Mouse (Mus musculus): Measurements from ENCODE around the gene Dst.

The Dst gene

DNA sequence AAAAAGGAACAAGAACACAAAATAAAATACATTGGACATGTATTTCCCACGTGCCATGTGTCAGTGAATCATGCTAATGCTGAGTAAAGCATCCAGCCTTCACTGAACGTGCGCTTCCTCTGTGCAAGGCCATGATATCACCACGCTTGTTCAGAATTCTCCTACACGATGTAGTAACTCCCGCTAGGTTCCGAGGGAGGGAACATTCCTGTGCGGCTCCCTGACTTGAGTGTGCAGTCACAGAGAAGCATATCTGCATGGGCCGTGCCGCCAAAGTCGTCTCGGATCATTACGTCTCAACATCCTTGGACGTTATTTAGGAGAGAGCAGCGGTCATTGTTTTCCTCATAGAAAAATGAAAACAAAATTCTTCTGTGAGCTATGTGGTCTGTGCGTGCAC is 224.8 kb downstream of the Dst start:
- DNase-seq (ENCODE audit: low spot score), result no peak

DNA sequence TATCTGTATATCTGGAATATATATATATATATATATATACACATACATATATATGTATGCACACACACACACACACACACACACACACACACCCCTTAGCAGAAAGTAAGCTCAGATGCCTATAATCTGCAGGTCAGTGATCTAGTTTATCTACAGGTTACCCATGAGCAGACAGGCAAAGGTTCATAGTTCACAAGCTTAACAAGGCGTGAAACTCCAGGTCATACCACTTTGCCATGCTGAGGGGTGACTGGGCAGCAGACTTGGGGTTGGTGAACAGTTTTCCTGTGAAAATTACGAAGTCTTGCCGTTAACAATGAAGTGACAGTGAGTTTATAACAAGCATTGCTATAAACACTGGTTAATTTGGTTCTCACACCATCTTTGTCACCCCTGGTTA is 227.5 kb downstream of the Dst start:
- no peak for DNase-seq (ENCODE audit: low spot score)

DNA sequence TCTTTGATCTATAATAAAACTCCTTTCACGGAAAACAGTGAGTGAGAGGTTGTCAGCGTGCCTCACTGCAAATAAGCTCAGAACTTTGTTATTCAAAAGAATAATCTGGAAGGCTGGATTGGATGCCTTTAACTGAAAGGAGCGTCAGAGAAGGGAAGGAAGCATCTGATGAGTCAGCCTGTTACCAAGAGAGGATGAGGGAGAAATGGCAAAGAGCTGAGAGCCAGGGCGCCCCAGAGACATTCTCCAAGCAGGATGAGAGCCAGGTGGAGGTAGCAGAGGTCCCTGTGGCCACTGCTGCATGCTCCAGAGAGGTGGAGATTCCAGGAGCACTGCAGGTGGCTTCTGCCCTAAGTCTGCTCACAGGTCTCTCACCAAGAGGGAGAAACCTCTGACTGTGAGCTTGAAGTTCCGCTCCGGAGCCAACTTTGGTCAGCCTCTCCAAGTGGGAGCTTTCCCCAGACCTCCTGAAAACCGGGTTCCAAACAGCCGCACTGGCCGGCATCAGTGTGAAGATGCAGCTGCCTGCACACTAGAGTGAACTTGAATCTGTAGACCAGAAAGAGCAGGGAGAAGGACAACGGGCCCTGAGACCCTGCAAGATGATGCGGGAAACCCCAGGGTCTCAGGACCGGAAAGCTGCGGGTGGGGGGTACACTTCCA is 231.3 kb downstream of the Dst start:
- no peak for DNase-seq (ENCODE audit: low spot score)

DNA sequence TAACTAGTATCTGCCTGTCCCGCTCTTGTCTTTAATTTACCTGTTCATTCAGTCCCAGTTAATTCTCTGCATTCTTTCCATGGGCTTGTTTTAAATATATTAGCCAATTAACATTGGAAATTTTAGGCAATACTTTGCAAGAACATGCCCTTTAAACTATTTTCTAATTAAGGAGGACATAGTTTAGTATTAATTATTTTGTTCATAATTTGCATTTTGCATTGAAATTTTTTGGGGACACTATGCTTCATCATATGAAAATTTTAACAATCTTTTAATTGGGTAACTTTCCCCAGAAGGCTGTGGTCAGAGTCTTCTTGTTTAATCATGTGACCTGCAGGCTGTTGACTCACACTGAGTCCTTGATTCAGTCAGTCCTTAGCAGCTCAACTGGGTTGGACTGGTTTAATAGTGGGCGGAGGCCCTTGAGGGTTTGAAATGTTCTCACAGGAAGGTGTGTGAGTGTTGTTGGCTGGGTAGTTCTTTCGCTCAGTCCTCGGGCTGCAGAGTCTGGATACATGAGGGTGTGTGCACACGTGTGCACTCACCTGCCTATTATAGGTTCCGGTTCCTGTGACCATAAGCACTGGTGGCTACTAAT is 231.9 kb downstream of the Dst start:
- DNase-seq (ENCODE audit: low spot score), result no peak

- DNase-seq (ENCODE audit: low spot score), result no peak
Observed at GRCm38 (mm10) chr1:34140686-34141085, 232.7 kb downstream of the Dst start.

DNA sequence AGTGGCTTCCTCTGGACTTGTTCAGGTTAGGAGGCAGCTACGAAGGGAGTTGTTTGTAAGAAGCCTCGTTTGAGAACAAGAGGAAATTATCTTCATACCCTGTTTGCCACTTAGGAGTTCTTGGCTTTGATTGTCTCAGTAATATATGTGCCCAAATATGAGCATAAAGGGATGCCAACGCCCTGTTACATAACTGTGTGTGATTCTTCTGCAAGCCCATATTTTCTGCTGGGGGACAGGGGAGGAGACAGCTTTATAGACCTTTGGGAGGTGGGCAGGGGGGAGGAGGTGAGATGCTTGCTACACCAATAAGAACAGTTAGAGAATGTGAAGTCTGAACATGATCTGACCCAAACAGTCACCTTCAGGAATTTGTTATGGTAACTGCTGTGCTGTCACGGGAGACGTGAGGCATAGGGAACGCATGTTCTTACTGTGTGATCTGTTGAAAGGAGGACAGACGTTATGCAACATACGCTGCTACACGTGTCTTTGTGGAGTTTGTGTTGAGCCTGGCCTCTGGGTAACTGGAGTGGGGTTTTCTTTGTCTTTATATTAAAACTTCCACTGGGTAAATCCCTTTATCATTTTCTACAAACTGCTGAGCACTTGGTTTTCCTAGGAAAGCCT is 235.0 kb downstream of the Dst start:
- DNase-seq (ENCODE audit: low spot score), result no peak

DNA sequence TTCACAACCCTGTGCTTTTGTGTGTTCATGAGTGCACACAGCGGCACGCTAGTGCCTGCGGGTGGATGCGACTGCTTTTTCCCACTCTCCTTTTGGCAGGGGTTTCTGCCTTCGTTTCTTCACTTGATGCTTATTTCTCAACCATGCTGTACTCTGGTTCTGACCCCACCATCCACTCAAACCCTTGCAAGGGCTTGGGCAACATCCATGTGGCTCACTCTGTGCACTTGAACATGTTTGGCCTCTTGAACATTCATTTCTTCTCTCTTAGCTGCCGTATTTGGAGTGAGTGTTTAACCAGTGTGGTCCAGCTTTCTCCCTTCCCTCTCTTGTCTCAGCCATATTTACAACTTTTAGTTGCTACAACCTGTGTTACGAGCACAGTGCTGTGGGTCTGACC is 236.8 kb downstream of the Dst start:
- no peak for DNase-seq (ENCODE audit: low spot score)

DNA sequence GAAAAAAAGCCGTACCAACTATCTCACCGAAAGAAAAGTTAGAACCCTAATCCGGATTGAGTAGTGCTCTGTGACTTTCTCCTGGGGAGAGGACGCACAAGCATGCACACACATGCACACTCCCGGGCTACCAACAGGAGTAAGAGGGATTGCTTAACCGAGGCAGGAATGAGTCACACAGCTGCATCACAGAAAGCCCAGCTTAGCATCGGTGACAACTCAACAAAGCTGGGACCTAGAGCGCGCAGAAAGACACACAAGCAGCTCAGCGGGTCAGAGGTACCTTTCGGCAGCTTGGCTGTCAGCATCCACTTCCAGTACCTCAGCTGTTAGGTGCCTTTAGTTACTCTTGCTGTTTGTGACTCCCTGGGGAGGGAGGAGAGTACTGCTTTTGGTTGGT is 240.0 kb downstream of the Dst start:
- DNase-seq (ENCODE audit: low spot score), result no peak

DNA sequence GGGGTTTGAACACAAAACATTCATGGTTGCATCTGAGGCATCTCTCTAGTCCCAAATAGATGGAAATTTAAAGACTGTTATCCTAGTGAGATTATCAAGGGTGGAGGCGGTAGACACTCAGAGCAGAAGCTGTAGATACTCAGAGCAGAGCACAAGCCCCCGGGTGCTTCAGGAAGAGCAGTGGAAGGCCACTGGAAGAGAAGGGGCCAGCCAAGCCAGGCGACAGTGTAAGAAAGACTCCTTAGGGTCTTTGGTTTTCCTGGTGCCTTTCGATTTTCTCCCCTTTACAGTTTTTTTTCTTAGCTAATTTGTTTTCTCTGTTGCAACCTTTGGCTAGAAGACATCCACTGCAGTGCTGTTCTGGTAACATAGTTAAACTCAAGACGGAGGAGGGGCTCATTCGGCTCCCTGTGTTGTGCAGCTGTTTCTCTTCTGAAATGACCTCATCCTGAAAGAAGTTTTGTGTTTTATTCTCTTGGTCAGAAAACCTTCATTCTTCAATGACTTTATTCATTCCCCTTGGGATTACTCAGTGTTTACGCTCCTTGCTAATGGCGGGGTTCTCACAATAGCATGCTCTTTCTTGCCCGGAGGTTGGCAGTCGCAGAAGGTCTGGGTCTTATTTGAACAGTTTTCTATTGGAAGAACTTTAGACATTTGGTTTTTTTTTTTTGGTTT is 242.5 kb downstream of the Dst start:
- no peak for DNase-seq (ENCODE audit: low spot score)

DNA sequence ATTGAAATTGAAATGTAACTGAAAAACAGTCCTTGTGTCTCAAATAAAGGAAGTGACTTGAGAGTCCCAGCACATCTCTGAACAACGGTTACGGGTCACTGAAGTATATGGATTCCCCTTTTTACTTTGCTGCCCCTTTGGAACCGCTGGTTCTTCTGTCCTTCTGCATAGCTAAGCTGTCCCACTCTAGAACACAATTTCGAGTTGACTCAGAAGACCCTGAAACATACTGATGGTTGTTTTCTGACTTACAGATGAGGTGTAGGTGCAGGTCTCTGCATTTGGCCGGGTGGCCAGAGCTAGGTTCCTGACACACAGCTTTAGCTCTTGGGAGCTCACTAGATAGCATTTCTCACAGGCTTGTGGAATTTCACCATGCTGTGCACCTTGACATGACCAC is 244.7 kb downstream of the Dst start:
- DNase-seq (ENCODE audit: low spot score), result no peak

DNA sequence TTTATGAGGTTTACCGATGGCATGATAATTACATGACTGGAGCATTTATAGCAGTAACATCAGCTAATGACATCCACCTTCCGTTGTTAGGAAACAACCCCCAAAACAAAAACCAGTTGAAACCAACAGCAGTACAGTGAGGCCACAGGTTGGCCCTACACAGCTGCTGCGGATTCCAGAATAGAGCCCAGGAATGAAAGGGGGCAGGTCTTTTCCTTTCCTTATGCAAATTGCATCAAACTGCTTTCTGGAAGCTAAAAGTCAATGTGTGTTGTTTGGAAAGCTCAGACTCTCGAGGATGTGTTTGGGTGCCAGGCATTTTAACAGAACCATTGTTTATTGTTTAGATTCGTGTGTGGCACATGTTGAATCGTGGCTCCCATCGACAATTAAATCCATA is 248.0 kb downstream of the Dst start:
- DNase-seq (ENCODE audit: low spot score), result no peak

DNA sequence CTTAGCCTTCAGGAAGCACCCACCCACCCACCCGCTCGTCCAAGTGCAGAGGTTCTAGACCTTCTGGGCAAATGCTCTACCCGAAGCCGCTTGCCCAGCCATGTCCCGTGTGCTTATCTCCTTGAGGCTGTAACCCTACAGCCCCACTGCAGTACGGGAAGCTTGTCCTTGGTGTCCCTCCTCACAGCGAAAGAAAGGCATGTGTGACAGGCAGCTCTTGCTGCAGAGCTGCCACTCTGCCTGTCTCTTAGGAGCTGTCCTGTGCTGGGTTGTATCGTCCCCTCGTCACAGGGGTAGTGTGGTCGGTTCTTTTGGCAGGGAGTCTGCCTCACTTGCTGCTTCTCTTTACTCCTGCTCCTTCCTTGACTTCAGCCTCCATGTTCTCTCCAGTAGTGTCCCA is 249.7 kb downstream of the Dst start:
- DNase-seq (ENCODE audit: low spot score), result no peak

GRCm38 (mm10) chr1:34158822-34159221 is 250.8 kb downstream of the Dst start:
- no peak for DNase-seq (ENCODE audit: low spot score)

DNA sequence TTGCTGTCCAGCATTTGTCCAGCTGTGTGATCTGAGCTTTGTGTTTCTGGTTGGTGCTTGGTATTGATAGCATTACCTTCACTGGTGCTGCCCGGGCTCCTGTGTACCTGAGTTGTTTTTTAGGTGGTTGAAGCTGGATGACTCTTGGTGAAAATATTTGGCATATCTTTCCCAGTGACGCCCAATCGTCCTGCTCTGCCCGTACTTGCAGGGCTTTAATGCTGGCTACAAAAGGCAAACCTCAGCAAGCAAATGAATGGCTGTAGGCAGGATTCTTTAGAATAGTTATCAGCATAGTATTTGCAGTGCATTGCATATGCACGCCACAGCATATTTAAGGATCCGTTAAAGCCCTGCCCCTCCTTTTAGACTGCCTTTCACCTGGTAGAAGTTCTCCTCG is 251.9 kb downstream of the Dst start:
- DNase-seq (ENCODE audit: low spot score), result no peak

GRCm38 (mm10) chr1:34164616-34165295 is 256.7 kb downstream of the Dst start:
- DNase-seq (ENCODE audit: low spot score), result peak; percentile 49

DNA sequence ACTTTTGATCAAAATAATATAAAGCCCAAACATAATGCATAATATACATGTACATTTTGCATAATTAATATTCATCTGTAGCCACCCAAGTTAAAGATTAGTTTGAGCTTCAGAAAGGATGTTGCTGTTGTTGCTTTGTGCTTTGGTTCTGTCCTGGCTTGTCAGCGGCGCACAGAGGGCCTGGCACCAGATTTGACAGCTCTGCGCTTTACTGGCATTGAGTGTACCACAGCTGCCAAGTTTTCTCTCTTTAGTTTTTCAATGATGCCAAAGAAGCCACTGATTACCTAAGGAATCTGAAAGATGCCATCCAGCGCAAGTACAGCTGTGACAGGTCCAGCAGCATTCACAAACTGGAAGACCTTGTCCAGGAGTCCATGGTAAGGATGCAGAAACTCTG is 257.9 kb downstream of the Dst start:
- no peak for DNase-seq (ENCODE audit: low spot score)

- DNase-seq (ENCODE audit: low spot score), result no peak
Observed at GRCm38 (mm10) chr1:34167151-34168057, 259.4 kb downstream of the Dst start.

- no peak for DNase-seq (ENCODE audit: low spot score)
Observed at GRCm38 (mm10) chr1:34169086-34169485, 261.1 kb downstream of the Dst start.

GRCm38 (mm10) chr1:34174517-34174916 is 266.5 kb downstream of the Dst start:
- DNase-seq (ENCODE audit: low spot score), result no peak

DNA sequence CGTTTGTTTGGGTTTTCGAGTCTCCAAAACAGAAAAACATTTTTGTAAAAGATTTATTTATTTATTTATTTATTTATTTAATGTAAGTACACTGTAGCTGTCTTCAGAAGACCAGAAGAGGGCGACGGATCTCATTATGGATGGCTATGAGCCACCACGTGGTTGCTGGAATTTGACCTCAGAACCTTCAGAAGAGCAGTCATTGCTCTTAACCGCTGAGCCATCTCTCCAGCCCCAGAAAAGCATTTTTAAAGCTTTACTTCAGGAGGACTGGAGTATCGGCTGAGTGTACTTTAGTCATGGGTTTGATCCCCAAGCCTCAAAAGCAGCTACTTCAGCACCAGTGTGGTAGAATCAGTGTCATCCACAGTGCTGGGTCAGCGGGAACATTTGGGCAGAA is 266.9 kb downstream of the Dst start:
- DNase-seq (ENCODE audit: low spot score), result no peak

- DNase-seq (ENCODE audit: low spot score), result no peak
Observed at GRCm38 (mm10) chr1:34178022-34178727, 270.1 kb downstream of the Dst start.
